Mouse (Mus musculus): ENCODE measurements at regions not wholly inside any gene's neighbourhood (a gene's known extent, or its start where the extent isn't known, plus 50 kb on each side); places are given as distances from the start of the nearest gene placed in this dataset.

DNA sequence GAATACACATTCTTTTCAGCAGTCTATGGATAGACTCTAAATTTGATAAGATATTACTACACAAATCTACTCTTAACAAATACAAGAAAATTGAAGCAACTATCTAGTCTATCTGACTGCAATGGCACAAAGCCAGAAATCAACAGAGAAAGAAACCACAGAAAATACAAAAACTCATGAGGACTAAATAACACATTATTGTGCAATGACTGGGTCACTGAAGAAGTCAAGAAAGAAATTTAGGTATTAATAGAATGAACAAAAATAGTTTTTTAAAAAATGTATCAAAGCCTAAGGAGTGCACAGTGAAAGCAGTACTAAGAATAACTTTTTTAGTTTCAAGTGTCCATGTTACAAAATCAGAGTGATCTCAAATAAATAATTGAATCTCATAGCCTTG, 202.2 kb downstream of the Mylk4 start:
- ATAC-seq (ENCODE audit: insufficient number of reproducible peaks, low FRiP score, low TSS enrichment, low read depth) = no peak
- H3K9me3 ChIP-seq = no peaks in the 10 kb centered on the region

GRCm38 (mm10) chr13:32567850-32568249, 215.9 kb downstream of the Mylk4 start:
- no peak overlapping the region for H3K27ac ChIP-seq
- H3K9ac ChIP-seq = no peak overlapping the region
- WGBS = 52% methylated on average over 2 of the region's 2 CpGs
- no peak overlapping the region for H3K4me2 ChIP-seq
- no peaks in the 10 kb centered on the region for H3K27me3 ChIP-seq
- H3K36me3 ChIP-seq = no peaks in the 10 kb centered on the region
- H3K9me3 ChIP-seq = no peaks in the 10 kb centered on the region
- H3K4me3 ChIP-seq = no peak overlapping the region
- 0 out of 2 replicates have a peak, but pooled peaks cover 7% of the 10 kb centered on the region for H3K4me1 ChIP-seq
- ATAC-seq (ENCODE audit: insufficient number of reproducible peaks, low FRiP score, low TSS enrichment, low read depth) = no peak

More for the DNA sequence above, 202.2 kb downstream of the Mylk4 start:
- no peak overlapping the region for H3K4me2 ChIP-seq
- H3K27ac ChIP-seq = no peak overlapping the region
- H3K9ac ChIP-seq = no peak overlapping the region
- no peaks in the 10 kb centered on the region for H3K36me3 ChIP-seq
- H3K27me3 ChIP-seq = no peaks in the 10 kb centered on the region
- H3K4me3 ChIP-seq = no peak overlapping the region
- H3K4me1 ChIP-seq = no peaks in the 10 kb centered on the region

- no peaks in the 10 kb centered on the region for H3K36me3 ChIP-seq
Observed at GRCm38 (mm10) chr13:32560666-32561065, 222.1 kb upstream of the Gmds start.

DNA sequence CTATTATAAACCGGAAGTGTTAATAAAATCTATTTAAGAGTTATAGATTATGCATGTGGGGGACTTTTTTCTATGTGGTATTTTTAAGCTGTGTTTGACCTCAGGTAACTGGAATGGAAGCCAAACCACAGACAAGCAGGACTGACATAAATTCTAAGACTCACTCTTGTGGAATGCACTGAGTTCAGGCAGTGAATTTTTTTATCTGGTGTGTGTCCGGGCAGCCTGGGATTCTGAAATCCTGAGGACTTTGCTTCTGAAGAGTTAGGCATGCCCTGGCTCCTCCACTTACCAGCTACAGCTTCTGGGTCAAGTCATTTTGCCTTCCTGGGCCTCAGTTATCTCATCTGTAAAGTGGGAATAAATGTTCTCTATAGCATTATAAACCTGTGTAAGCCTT, 217.9 kb upstream of the Gmds start:
- no peaks in the 10 kb centered on the region for H3K4me1 ChIP-seq
- H3K4me3 ChIP-seq = no peak overlapping the region
- no peak for ATAC-seq (ENCODE audit: insufficient number of reproducible peaks, low FRiP score, low TSS enrichment, low read depth)
- no peak overlapping the region for H3K9ac ChIP-seq
- H3K9me3 ChIP-seq = no peaks in the 10 kb centered on the region
- H3K36me3 ChIP-seq = no peaks in the 10 kb centered on the region
- H3K27ac ChIP-seq = no peak overlapping the region
- no peaks in the 10 kb centered on the region for H3K27me3 ChIP-seq
- WGBS = 76% methylated on average over 2 of the region's 2 CpGs
- H3K4me2 ChIP-seq = no peak overlapping the region

More at GRCm38 (mm10) chr13:32560666-32561065, 222.1 kb upstream of the Gmds start:
- ATAC-seq (ENCODE audit: insufficient number of reproducible peaks, low FRiP score, low TSS enrichment, low read depth) = no peak
- Histone ChIP-seq H3K27ac (no peak overlapping the region), H3K9me3 (no peaks in the 10 kb centered on the region), H3K4me2 (no peak overlapping the region), H3K9ac (no peak overlapping the region), H3K27me3 (no peaks in the 10 kb centered on the region), H3K4me3 (no peak overlapping the region), H3K4me1 (no peaks in the 10 kb centered on the region)

DNA sequence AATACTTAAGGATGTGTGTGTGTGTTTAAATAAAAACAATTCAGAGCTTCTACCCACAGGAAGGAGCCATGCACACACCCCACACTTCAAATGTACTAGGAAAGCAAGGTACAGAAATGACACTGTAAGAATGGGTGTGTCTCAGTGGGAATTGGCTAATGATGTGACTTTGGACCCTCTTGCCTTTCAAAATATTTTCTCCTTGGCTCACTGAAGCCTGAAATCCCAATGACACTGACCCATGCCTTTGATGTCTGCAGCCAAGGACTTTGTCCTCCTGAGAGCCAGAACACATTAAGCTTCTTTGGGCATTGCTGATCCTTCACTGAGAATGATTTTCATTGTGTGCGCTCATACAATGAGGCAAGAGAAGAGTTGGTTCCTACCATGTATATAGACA, 216.5 kb upstream of the Gmds start:
- 87% methylated on average over 1 of the region's 1 CpGs for WGBS

GRCm38 (mm10) chr13:32554601-32555000, 216.1 kb upstream of the Gmds start:
- no peak overlapping the region for H3K27ac ChIP-seq
- no peaks in the 10 kb centered on the region for H3K27me3 ChIP-seq
- H3K4me2 ChIP-seq = no peak overlapping the region
- no peaks in the 10 kb centered on the region for H3K9me3 ChIP-seq
- H3K4me3 ChIP-seq = no peak overlapping the region
- no peak overlapping the region for H3K9ac ChIP-seq
- H3K4me1 ChIP-seq = no peaks in the 10 kb centered on the region
- ATAC-seq (ENCODE audit: insufficient number of reproducible peaks, low FRiP score, low TSS enrichment, low read depth) = no peak
- WGBS = 94% methylated on average over 3 of the region's 3 CpGs
- H3K36me3 ChIP-seq = no peaks in the 10 kb centered on the region

More for the DNA sequence above, 216.5 kb upstream of the Gmds start:
- no peaks in the 10 kb centered on the region for H3K36me3 ChIP-seq
- no peak for ATAC-seq (ENCODE audit: insufficient number of reproducible peaks, low FRiP score, low TSS enrichment, low read depth)
- H3K4me2 ChIP-seq = no peak overlapping the region
- H3K27ac ChIP-seq = no peak overlapping the region
- H3K27me3 ChIP-seq = no peaks in the 10 kb centered on the region
- H3K4me3 ChIP-seq = no peak overlapping the region
- no peaks in the 10 kb centered on the region for H3K9me3 ChIP-seq
- no peak overlapping the region for H3K9ac ChIP-seq
- no peaks in the 10 kb centered on the region for H3K4me1 ChIP-seq

- WGBS = 35% methylated on average over 4 of the region's 4 CpGs
- Histone ChIP-seq H3K36me3 (no peaks in the 10 kb centered on the region), H3K27me3 (no peaks in the 10 kb centered on the region), H3K9me3 (no peaks in the 10 kb centered on the region), H3K4me3 (no peak overlapping the region), H3K9ac (no peak overlapping the region), H3K27ac (no peak overlapping the region), H3K4me1 (no peaks in the 10 kb centered on the region), H3K4me2 (no peak overlapping the region)
- ATAC-seq (ENCODE audit: insufficient number of reproducible peaks, low FRiP score, low TSS enrichment, low read depth) = no peak
Observed at GRCm38 (mm10) chr13:32553136-32553535, 214.6 kb upstream of the Gmds start.

- Histone ChIP-seq H3K9me3 (no peaks in the 10 kb centered on the region), H3K27me3 (no peaks in the 10 kb centered on the region), H3K9ac (no peak overlapping the region), H3K36me3 (no peaks in the 10 kb centered on the region), H3K27ac (no peak overlapping the region), H3K4me1 (no peaks in the 10 kb centered on the region), H3K4me3 (no peak overlapping the region), H3K4me2 (no peak overlapping the region)
- ATAC-seq (ENCODE audit: insufficient number of reproducible peaks, low FRiP score, low TSS enrichment, low read depth) = no peak
- WGBS = 59% methylated on average over 3 of the region's 3 CpGs
Observed at GRCm38 (mm10) chr13:32550113-32550512, 211.6 kb upstream of the Gmds start.

DNA sequence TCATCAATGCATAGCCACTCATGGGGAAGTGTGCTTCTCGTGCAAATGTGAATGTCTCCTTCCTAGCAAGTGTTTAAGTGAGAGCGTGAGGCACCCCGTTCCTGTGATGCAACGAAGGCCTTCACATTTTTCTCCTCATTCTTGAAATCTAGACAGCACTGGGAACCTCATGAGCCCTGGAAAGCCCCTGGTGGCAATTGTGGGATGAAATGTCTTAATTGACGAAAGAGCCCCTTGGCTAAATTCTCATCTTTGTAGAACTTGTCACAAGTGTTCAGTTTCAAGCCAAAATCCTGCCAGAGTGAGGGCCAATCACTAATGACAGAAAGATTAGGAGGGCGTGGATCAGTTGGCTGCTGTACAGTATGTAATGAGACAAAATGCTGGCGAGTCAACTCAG, 208.6 kb upstream of the Gmds start:
- no peak overlapping the region for H3K27ac ChIP-seq
- no peak for ATAC-seq (ENCODE audit: insufficient number of reproducible peaks, low FRiP score, low TSS enrichment, low read depth)
- WGBS = 68% methylated on average over 7 of the region's 7 CpGs

DNA sequence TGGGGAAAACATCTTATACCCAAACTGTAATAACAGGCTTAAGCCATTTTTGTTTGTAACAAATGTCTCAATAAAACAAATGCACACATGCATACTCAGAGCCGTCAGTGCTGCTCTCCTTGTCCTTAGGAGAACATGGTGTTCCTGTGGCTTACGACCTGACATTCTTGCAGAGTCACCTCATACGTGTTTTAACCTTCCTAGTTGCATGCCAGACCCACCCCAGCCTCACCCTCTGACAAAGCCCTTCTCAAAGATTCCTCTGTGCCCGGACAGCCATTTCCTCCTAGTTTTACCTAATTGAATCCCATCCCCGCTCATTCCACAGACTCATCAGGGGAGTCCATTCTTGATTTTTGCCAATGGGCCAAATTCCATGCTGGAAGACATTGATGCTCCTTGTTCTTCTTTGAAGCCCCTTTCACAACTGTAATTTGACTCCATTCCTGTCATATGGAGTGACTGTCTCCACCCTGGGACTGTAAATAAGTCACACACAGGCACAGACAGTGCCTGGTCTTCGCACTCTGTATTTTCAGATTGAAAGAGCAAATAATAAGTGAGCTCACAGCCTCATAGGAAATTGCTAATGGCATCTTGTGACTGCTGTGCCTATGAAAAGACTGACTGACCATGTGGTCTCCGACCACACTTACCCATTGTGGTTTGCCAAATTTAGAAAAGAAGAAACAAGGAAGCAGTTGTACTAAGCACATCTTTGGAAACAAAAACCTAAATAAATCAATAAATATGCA, 206.6 kb upstream of the Gmds start:
- Histone ChIP-seq H3K27ac (no peak overlapping the region), H3K9me3 (no peaks in the 10 kb centered on the region), H3K9ac (no peak overlapping the region), H3K4me3 (no peak overlapping the region), H3K4me2 (no peak overlapping the region), H3K36me3 (no peaks in the 10 kb centered on the region), H3K27me3 (no peaks in the 10 kb centered on the region), H3K4me1 (no peaks in the 10 kb centered on the region)
- WGBS = 56% methylated on average over 7 of the region's 7 CpGs
- ATAC-seq (ENCODE audit: insufficient number of reproducible peaks, low FRiP score, low TSS enrichment, low read depth) = no peak

More for the DNA sequence above, 208.6 kb upstream of the Gmds start:
- no peak overlapping the region for H3K9ac ChIP-seq
- H3K4me2 ChIP-seq = no peak overlapping the region
- H3K27me3 ChIP-seq = no peaks in the 10 kb centered on the region
- H3K4me1 ChIP-seq = no peaks in the 10 kb centered on the region
- H3K36me3 ChIP-seq = no peaks in the 10 kb centered on the region
- no peak overlapping the region for H3K4me3 ChIP-seq
- H3K9me3 ChIP-seq = no peaks in the 10 kb centered on the region

- ATAC-seq (ENCODE audit: insufficient number of reproducible peaks, low FRiP score, low TSS enrichment, low read depth) = no peak
- peak overlapping the region; percentile 8; the same call in 1 of the 2 replicates for H3K27ac ChIP-seq
- H3K27me3 ChIP-seq = no peaks in the 10 kb centered on the region
- H3K4me2 ChIP-seq = no peak overlapping the region
- no peak overlapping the region for H3K9ac ChIP-seq
- no peaks in the 10 kb centered on the region for H3K36me3 ChIP-seq
- 81% methylated on average over 1 of the region's 1 CpGs for WGBS
- no peaks in the 10 kb centered on the region for H3K4me1 ChIP-seq
- no peaks in the 10 kb centered on the region for H3K9me3 ChIP-seq
- H3K4me3 ChIP-seq = no peak overlapping the region
Observed at GRCm38 (mm10) chr13:32541611-32542010, 203.1 kb upstream of the Gmds start.

DNA sequence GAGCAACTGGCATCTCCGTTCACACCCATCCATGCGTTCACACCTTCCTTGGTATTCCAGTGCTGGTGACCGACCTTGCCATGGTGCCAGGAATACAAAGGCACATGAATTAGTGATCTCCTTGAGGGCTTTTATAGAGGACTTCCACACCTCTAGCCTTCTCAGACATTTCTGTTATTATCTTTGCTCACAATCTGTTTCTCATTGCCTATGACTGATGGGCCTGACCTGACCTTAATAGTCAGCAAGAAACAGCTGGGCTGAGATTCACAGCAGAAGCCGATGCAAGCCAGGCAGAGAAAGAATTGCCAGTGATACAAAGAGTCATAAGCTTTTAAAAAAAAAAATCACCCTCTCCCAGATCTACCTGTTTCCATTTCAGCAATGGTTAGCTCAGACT, 197.7 kb upstream of the Gmds start:
- Histone ChIP-seq H3K4me2 (no peak overlapping the region), H3K4me1 (no peaks in the 10 kb centered on the region), H3K4me3 (no peak overlapping the region), H3K27ac (no peak overlapping the region), H3K9ac (no peak overlapping the region), H3K9me3 (no peaks in the 10 kb centered on the region), H3K27me3 (no peaks in the 10 kb centered on the region), H3K36me3 (no peaks in the 10 kb centered on the region)
- ATAC-seq (ENCODE audit: insufficient number of reproducible peaks, low FRiP score, low TSS enrichment, low read depth) = no peak
- WGBS = 65% methylated on average over 4 of the region's 4 CpGs

GRCm38 (mm10) chr13:32535602-32536001, 197.1 kb upstream of the Gmds start:
- H3K4me3 ChIP-seq = no peak overlapping the region
- H3K9ac ChIP-seq = no peak overlapping the region
- no peaks in the 10 kb centered on the region for H3K27me3 ChIP-seq
- H3K4me1 ChIP-seq = no peaks in the 10 kb centered on the region
- no peaks in the 10 kb centered on the region for H3K36me3 ChIP-seq
- no peak overlapping the region for H3K27ac ChIP-seq
- ATAC-seq (ENCODE audit: insufficient number of reproducible peaks, low FRiP score, low TSS enrichment, low read depth) = no peak
- H3K9me3 ChIP-seq = no peaks in the 10 kb centered on the region
- 90% methylated on average over 4 of the region's 4 CpGs for WGBS
- no peak overlapping the region for H3K4me2 ChIP-seq
